Mouse (Mus musculus) lung, adult 2 months (tissue): ENCODE measurements around the gene Setdb2.

Source experiments
- CTCF ChIP-seq: fragments of 200-500 bp; IDR thresholded peaks from 2 replicates; pipeline ENCODE4 v1.5.1; 2011; ENCODE audit warnings: mild to moderate bottlenecking, low read length, control low read depth; ENCODE audit not compliant: insufficient read depth
- POLR2A ChIP-seq: fragments of 200-500 bp; IDR thresholded peaks from 2 replicates; pipeline ENCODE4 v1.6.1; 2011; ENCODE audit warnings: low read depth, mild to moderate bottlenecking, control low read depth, low read length, borderline replicate concordance; ENCODE audit errors: extremely low read depth

GRCm38 (mm10) chr14:59466503-59466902 is 25.8 kb upstream of the Setdb2 start:
- TF ChIP-seq POLR2A (no peak), CTCF (no peak)
